In genomic region chr4:155282231-155282630, GRCm38 (mm10) we compare ENCODE assay signal across 15 mouse cellular contexts. TPM values are rescaled to one million over a fixed set of nuclear protein-coding genes. Genes with fewer than 3 reads are reported as not detected.
DNase-seq lines count a peak whose midpoint lies in the region; ATAC-seq and TF ChIP-seq lines count a peak whose summit lies in the region.
"Had no signal": no experiment of that assay in that cellular context is flagged by ENCODE, and none has a peak within 500 bp of the region (broad histone marks: within the 10 kb centered on the region; RNA-seq: fewer than 3 reads in every experiment).

No protein-coding gene starts in this region.

- peak overlapping the region; percentile 5; the same call in 1 of the 2 replicates for H3K9ac ChIP-seq in heart, embryonic 14.5 days (ENCODE audit: low read length)
- no peak overlapping the region for H3K9ac ChIP-seq in liver, embryonic 11.5 days (ENCODE audit: low read depth, low read length)
- no peak overlapping the region for H3K9ac ChIP-seq in liver, postnatal 0 days (replicated peaks)
- no peak overlapping the region for H3K9ac ChIP-seq in embryonic facial prominence, embryonic 11.5 days (replicated peaks; ENCODE audit: low read length)
- no peak overlapping the region for H3K9ac ChIP-seq in limb, embryonic 13.5 days

- H3K27ac ChIP-seq in heart, embryonic 14.5 days (replicated peaks in 1 of 2; ENCODE audit: control insufficient read depth in 1 of 2, insufficient read depth in 1 of 2, low read depth in 2 of 2, low read length in 2 of 2) = peak overlapping the region in 1 of 2 experiments; percentile 31; a peak in 1 of 4 replicates
- 0 out of 2 replicates have a peak overlapping the region, but pooled peaks have one; percentile 3 for H3K27ac ChIP-seq in liver, embryonic 11.5 days (ENCODE audit: low read depth, low read length)
- H3K27ac ChIP-seq in liver, postnatal 0 days (ENCODE audit: low read depth) = no peak overlapping the region
- H3K27ac ChIP-seq in embryonic facial prominence, embryonic 11.5 days (replicated peaks; ENCODE audit: low read depth, low read length) = peak overlapping the region; percentile 97
- H3K27ac ChIP-seq in limb, embryonic 13.5 days = peak overlapping the region; percentile 100

- no peak for DNase-seq in heart, adult 9 months (ENCODE audit: low spot score in 2 of 2)
- DNase-seq in liver, embryonic 11.5 days (ENCODE audit: low spot score) = no peak
- no peak for DNase-seq in liver, postnatal 0 days
- peak; percentile 52 for DNase-seq in embryonic facial prominence, embryonic 11.5 days (ENCODE audit: low spot score)
- DNase-seq in cerebellum, postnatal 14 days = no peak
- DNase-seq in MN1 (ENCODE audit: low spot score) = no peak
- DNase-seq: adrenal gland, postnatal 10 days; cerebellum, adult 11 months; kidney, adult 8-10 months; spleen, adult 18-20 months; thymus, postnatal 14 days had no signal

- no peak for TF ChIP-seq EP300 in liver, postnatal 0 days (IDR thresholded peaks at IDR 0.05; ENCODE audit: low read depth)

- H3K4me3 ChIP-seq in heart, embryonic 14.5 days (ENCODE audit: control insufficient read depth in 1 of 2, insufficient read depth in 1 of 2, low read depth in 1 of 2, low read length in 2 of 2) = no peak overlapping the region
- H3K4me3 ChIP-seq in liver, embryonic 11.5 days (ENCODE audit: low read depth, low read length) = no peak overlapping the region
- no peak overlapping the region for H3K4me3 ChIP-seq in liver, postnatal 0 days (ENCODE audit: low read depth, low read length)
- H3K4me3 ChIP-seq in embryonic facial prominence, embryonic 11.5 days (ENCODE audit: low read depth, low read length) = no peak overlapping the region
- no peak overlapping the region for H3K4me3 ChIP-seq in limb, embryonic 13.5 days

- no peak for TF ChIP-seq CTCF in liver, postnatal 0 days (IDR thresholded peaks at IDR 0.05; ENCODE audit: low read depth)

- WGBS in heart, embryonic 14.5 days = 38% methylated on average over 6 of the region's 6 CpGs
- WGBS in liver, embryonic 11.5 days = 65% methylated on average over 6 of the region's 6 CpGs
- WGBS in liver, postnatal 0 days (ENCODE audit: insufficient replicate concordance) = 70% methylated on average over 6 of the region's 6 CpGs
- WGBS in embryonic facial prominence, embryonic 11.5 days = 18% methylated on average over 6 of the region's 6 CpGs
- WGBS in limb, embryonic 13.5 days = 10% methylated on average over 6 of the region's 6 CpGs

- H3K27me3 ChIP-seq in heart, embryonic 14.5 days (ENCODE audit: control insufficient read depth, insufficient read depth, low read length) = no peaks in the 10 kb centered on the region
- no peaks in the 10 kb centered on the region for H3K27me3 ChIP-seq in liver, embryonic 11.5 days (replicated peaks; ENCODE audit: control insufficient read depth, insufficient read depth, low read length)
- H3K27me3 ChIP-seq in liver, postnatal 0 days (ENCODE audit: insufficient read depth, low read length) = no peaks in the 10 kb centered on the region
- H3K27me3 ChIP-seq in embryonic facial prominence, embryonic 11.5 days (ENCODE audit: control insufficient read depth, insufficient read depth, low read length) = no peaks in the 10 kb centered on the region
- no peaks in the 10 kb centered on the region for H3K27me3 ChIP-seq in limb, embryonic 13.5 days
- H3K27me3 ChIP-seq: Patski had no signal

- H3K36me3 ChIP-seq in heart, embryonic 14.5 days (ENCODE audit: control insufficient read depth, insufficient read depth, low read length) = no peaks in the 10 kb centered on the region
- H3K36me3 ChIP-seq in liver, embryonic 11.5 days (ENCODE audit: control insufficient read depth, insufficient read depth, low read length) = no peaks in the 10 kb centered on the region
- H3K36me3 ChIP-seq in liver, postnatal 0 days (replicated peaks; ENCODE audit: insufficient read depth, low read length) = no peaks in the 10 kb centered on the region
- H3K36me3 ChIP-seq in embryonic facial prominence, embryonic 11.5 days (replicated peaks; ENCODE audit: control insufficient read depth, insufficient read depth, low read depth, low read length) = no peaks in the 10 kb centered on the region
- H3K36me3 ChIP-seq in limb, embryonic 13.5 days = no peaks in the 10 kb centered on the region

- no peak overlapping the region for H3K4me2 ChIP-seq in heart, embryonic 14.5 days (ENCODE audit: low read length)
- no peak overlapping the region for H3K4me2 ChIP-seq in liver, embryonic 11.5 days
- no peak overlapping the region for H3K4me2 ChIP-seq in liver, postnatal 0 days (ENCODE audit: low read depth, low read length)
- H3K4me2 ChIP-seq in embryonic facial prominence, embryonic 11.5 days (ENCODE audit: low read depth, low read length) = no peak overlapping the region
- peak overlapping the region; percentile 63 for H3K4me2 ChIP-seq in limb, embryonic 13.5 days (replicated peaks)

- no peak for ATAC-seq in heart, embryonic 14.5 days (ENCODE audit: insufficient number of reproducible peaks, insufficient read depth, low FRiP score, low read depth)
- ATAC-seq in liver, embryonic 11.5 days (replicated peaks; ENCODE audit: low FRiP score) = no peak
- no peak for ATAC-seq in liver, postnatal 0 days
- no peak; the same call in 1 of the 2 replicates for ATAC-seq in embryonic facial prominence, embryonic 11.5 days (replicated peaks; ENCODE audit: insufficient number of reproducible peaks, low FRiP score, low TSS enrichment, low read depth)
- peak; percentile 5; the same call in 1 of the 2 replicates for ATAC-seq in limb, embryonic 13.5 days (ENCODE audit: low FRiP score, low read depth)
- ATAC-seq: CD4-positive, CD25-positive, alpha-beta regulatory T cell, adult 4 months; Patski had no signal

- H3K9me3 ChIP-seq in heart, embryonic 14.5 days (ENCODE audit: control insufficient read depth, low read length) = no peaks in the 10 kb centered on the region
- no peaks in the 10 kb centered on the region for H3K9me3 ChIP-seq in liver, embryonic 11.5 days (ENCODE audit: control insufficient read depth, low read length)
- H3K9me3 ChIP-seq in liver, postnatal 0 days (ENCODE audit: low read length) = no peaks in the 10 kb centered on the region
- no peaks in the 10 kb centered on the region for H3K9me3 ChIP-seq in embryonic facial prominence, embryonic 11.5 days (replicated peaks; ENCODE audit: control insufficient read depth, low read length)
- H3K9me3 ChIP-seq in limb, embryonic 13.5 days = no peaks in the 10 kb centered on the region

- H3K4me1 ChIP-seq in heart, embryonic 14.5 days (ENCODE audit: control insufficient read depth in 2 of 2, insufficient read depth in 2 of 2, low read length in 2 of 2) = peaks cover 20 to 26% of the 10 kb centered on the region in 2 experiments
- H3K4me1 ChIP-seq in liver, embryonic 11.5 days (replicated peaks; ENCODE audit: control insufficient read depth, insufficient read depth, low read length) = peaks cover 3% of the 10 kb centered on the region; the same call in 1 of the 2 replicates
- peaks cover 7% of the 10 kb centered on the region; the same call in 1 of the 2 replicates for H3K4me1 ChIP-seq in liver, postnatal 0 days (ENCODE audit: insufficient read depth)
- peaks cover 6% of the 10 kb centered on the region; the same call in 1 of the 2 replicates for H3K4me1 ChIP-seq in embryonic facial prominence, embryonic 11.5 days (ENCODE audit: control insufficient read depth, insufficient read depth, low read length)
- peaks cover 85% of the 10 kb centered on the region for H3K4me1 ChIP-seq in limb, embryonic 13.5 days

RNA-seq across cellular contexts. Expression of gene Faap20, which starts 32.6 kb away (rescaled TPM):
- 68.5 and 74.8 TPM in 2 replicates for polyA plus RNA-seq in heart, embryonic 14.5 days (2014; fragmentation: Nextera tagmentation; extraction: Ambion mirVana)
- polyA plus RNA-seq in liver, embryonic 11.5 days (2014; fragmentation: Nextera tagmentation; extraction: Ambion mirVana) = 50.1 and 55.0 TPM in 2 replicates
- polyA plus RNA-seq in liver, postnatal 0 days (2015; fragmentation: Nextera tagmentation; extraction: Ambion mirVana) = 23.1 and 24.7 TPM in 2 replicates
- polyA plus RNA-seq in embryonic facial prominence, embryonic 11.5 days (2014; fragmentation: Nextera tagmentation; extraction: Ambion mirVana) = 87.8 and 93.4 TPM in 2 replicates
- polyA plus RNA-seq in limb, embryonic 13.5 days (2015; fragmentation: Nextera tagmentation; extraction: Ambion mirVana) = 92.1 and 97.8 TPM in 2 replicates

RNA-seq across cellular contexts. Expression of gene Ski, which starts 59.8 kb away (rescaled TPM):
- polyA plus RNA-seq in heart, embryonic 14.5 days (2014; fragmentation: Nextera tagmentation; extraction: Ambion mirVana) = 16.2 TPM in 2 replicates
- 8.2 and 9.8 TPM in 2 replicates for polyA plus RNA-seq in liver, embryonic 11.5 days (2014; fragmentation: Nextera tagmentation; extraction: Ambion mirVana)
- polyA plus RNA-seq in liver, postnatal 0 days (2015; fragmentation: Nextera tagmentation; extraction: Ambion mirVana) = 3.5 and 3.7 TPM in 2 replicates
- polyA plus RNA-seq in embryonic facial prominence, embryonic 11.5 days (2014; fragmentation: Nextera tagmentation; extraction: Ambion mirVana) = 15.4 and 15.9 TPM in 2 replicates
- polyA plus RNA-seq in limb, embryonic 13.5 days (2015; fragmentation: Nextera tagmentation; extraction: Ambion mirVana) = 24.4 and 24.8 TPM in 2 replicates
